In the genomic region with DNA sequence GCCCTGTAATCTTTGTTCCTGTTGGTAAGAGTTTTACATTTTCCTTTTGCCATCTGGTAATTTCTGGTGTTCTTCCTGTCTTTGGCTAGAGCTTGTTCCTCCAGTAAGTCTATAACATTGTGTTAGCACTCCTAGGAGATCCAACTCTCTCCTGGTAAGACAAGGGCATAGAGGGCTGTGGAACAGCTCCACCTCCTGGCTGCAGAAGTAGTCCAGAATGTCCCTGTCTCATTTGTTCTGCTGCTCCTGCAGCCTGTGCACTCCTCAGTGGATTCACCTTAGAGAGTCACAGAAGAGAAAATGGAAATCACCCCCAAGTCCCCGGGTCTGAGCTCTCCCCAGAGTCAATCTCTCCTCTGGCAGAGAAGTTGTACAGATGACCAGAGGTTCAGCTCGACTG, we compare ENCODE assay signal across 13 mouse cellular contexts.
DNase-seq lines count a peak whose midpoint lies in the region; ATAC-seq and TF ChIP-seq lines count a peak whose summit lies in the region.
"Had no signal": no experiment of that assay in that cellular context is flagged by ENCODE, and none has a peak within 500 bp of the region (broad histone marks: within the 10 kb centered on the region; RNA-seq: fewer than 3 reads in every experiment).

No protein-coding gene starts in this region.

- peak; percentile 20 for DNase-seq in adrenal gland, postnatal 10 days
- no peak for DNase-seq in adrenal gland, adult 18-20 months (ENCODE audit: low spot score in 2 of 2)
- peak; percentile 8 for DNase-seq in right cerebral cortex, postnatal 14 days
- DNase-seq in right cerebral cortex, postnatal 36 days (ENCODE audit: low spot score in 2 of 2): no peak
- DNase-seq in testis, postnatal 10 days (ENCODE audit: low spot score): peak; percentile 43
- DNase-seq in gastrocnemius, postnatal 36 days: no peak
- DNase-seq: kidney, adult 18-20 months had no signal

- H3K4me1 ChIP-seq in intestine, postnatal 0 days (replicated peaks; ENCODE audit: control insufficient read depth, insufficient read depth, low read length): no peaks in the 10 kb centered on the region
- no peaks in the 10 kb centered on the region for H3K4me1 ChIP-seq in intestine, embryonic 16.5 days (ENCODE audit: control insufficient read depth, insufficient read depth, low read length)
- H3K4me1 ChIP-seq: heart, embryonic 13.5 days had no signal

- no peak for ATAC-seq in intestine, postnatal 0 days
- no peak for ATAC-seq in intestine, embryonic 16.5 days
- ATAC-seq: forebrain, embryonic 16.5 days; lung, postnatal 0 days had no signal

- intact Hi-C loops in gastrocnemius, postnatal 36 days (cut with DNase I): no loop called here

- no peak overlapping the region for H3K4me2 ChIP-seq in intestine, postnatal 0 days (replicated peaks; ENCODE audit: low read depth)
- H3K4me2 ChIP-seq in intestine, embryonic 16.5 days (ENCODE audit: low read depth, low read length): no peak overlapping the region
- H3K4me2 ChIP-seq: heart, embryonic 13.5 days had no signal

- H3K9me3 ChIP-seq in intestine, postnatal 0 days (ENCODE audit: control insufficient read depth): no peaks in the 10 kb centered on the region
- no peaks in the 10 kb centered on the region for H3K9me3 ChIP-seq in intestine, embryonic 16.5 days (ENCODE audit: control insufficient read depth, low read length)
- H3K9me3 ChIP-seq: heart, embryonic 13.5 days had no signal

- TF ChIP-seq CTCF in intestine, postnatal 0 days (IDR thresholded peaks at IDR 0.05; ENCODE audit: low read depth): peak; percentile 39

- no peaks in the 10 kb centered on the region for H3K27me3 ChIP-seq in intestine, postnatal 0 days (replicated peaks; ENCODE audit: control insufficient read depth, insufficient read depth, low read length)
- no peaks in the 10 kb centered on the region for H3K27me3 ChIP-seq in intestine, embryonic 16.5 days (replicated peaks; ENCODE audit: control insufficient read depth, insufficient read depth, low read length)
- H3K27me3 ChIP-seq: heart, embryonic 13.5 days had no signal

- WGBS in intestine, postnatal 0 days: 56% methylated on average over 2 of the region's 2 CpGs
- 59% methylated on average over 2 of the region's 2 CpGs for WGBS in intestine, embryonic 16.5 days

- H3K4me3 ChIP-seq in intestine, postnatal 0 days (ENCODE audit: low read depth, low read length): no peak overlapping the region
- H3K4me3 ChIP-seq in intestine, embryonic 16.5 days (ENCODE audit: low read length): no peak overlapping the region
- H3K4me3 ChIP-seq: heart, embryonic 13.5 days; myocyte had no signal

- H3K27ac ChIP-seq in intestine, postnatal 0 days (ENCODE audit: low read depth, low read length): no peak overlapping the region
- no peak overlapping the region for H3K27ac ChIP-seq in intestine, embryonic 16.5 days (ENCODE audit: low read length)
- H3K27ac ChIP-seq: heart, embryonic 13.5 days had no signal

- H3K36me3 ChIP-seq in intestine, postnatal 0 days (ENCODE audit: control insufficient read depth, insufficient read depth): no peaks in the 10 kb centered on the region
- no peaks in the 10 kb centered on the region for H3K36me3 ChIP-seq in intestine, embryonic 16.5 days (ENCODE audit: control insufficient read depth, insufficient read depth, low read length)
- H3K36me3 ChIP-seq: heart, embryonic 13.5 days had no signal

- H3K9ac ChIP-seq in intestine, postnatal 0 days (ENCODE audit: low read depth, low read length): no peak overlapping the region
- no peak overlapping the region for H3K9ac ChIP-seq in intestine, embryonic 16.5 days (ENCODE audit: low read depth, low read length)
- H3K9ac ChIP-seq: heart, embryonic 13.5 days had no signal

Comparison
In these comparisons a context has a peak if more than half of its experiments do, and no peak if none do; other contexts are left out.
1. DNase-seq: peak in adrenal gland, postnatal 10 days (single experiment), right cerebral cortex, postnatal 14 days (single experiment) and testis, postnatal 10 days (single experiment); none in adrenal gland, adult 18-20 months (0 of 2), right cerebral cortex, postnatal 36 days (0 of 2) and gastrocnemius, postnatal 36 days (0 of 2).